Mouse (Mus musculus) hindbrain, embryonic 15.5 days (tissue): ENCODE results near the gene Clcc1. TPM values are rescaled to one million over a fixed set of nuclear protein-coding genes. Genes with fewer than 3 reads are reported as not detected.

Experiments used
- polyA plus RNA-seq: library from polyadenylated mRNA; unstranded; fragments of >200 nt; fragmentation: Nextera tagmentation; extraction: Ambion mirVana; gene quantifications from 2 replicates; pipeline ENCODE4 v1.2.1, GENCODE M21; 2015

Clcc1 gene
- polyA plus RNA-seq, 1 experiment from 2014 or later = 36.5 TPM

Other genes with a start within 250 kb of the Clcc1 start
- gene Celsr2, start 238.4 kb upstream of the Clcc1 start, polyA plus RNA-seq = 43.1 and 44.9 TPM in 2 replicates
- 197 and 219 TPM in 2 replicates for gene Sars, start 208.7 kb upstream of the Clcc1 start, polyA plus RNA-seq
- 2.4 and 2.5 TPM in 2 replicates for gene 1700013F07Rik, start 119.8 kb upstream of the Clcc1 start, polyA plus RNA-seq
- 15.1 and 18.9 TPM in 2 replicates for gene 5330417C22Rik, start 117.4 kb upstream of the Clcc1 start, polyA plus RNA-seq
- 51.1 and 54.0 TPM in 2 replicates for gene Tmem167b, start 91.4 kb upstream of the Clcc1 start, polyA plus RNA-seq
- gene Taf13, start 82.2 kb upstream of the Clcc1 start, polyA plus RNA-seq = 46.2 and 52.8 TPM in 2 replicates
- gene Wdr47, start 62.6 kb upstream of the Clcc1 start, polyA plus RNA-seq = 103 and 105 TPM in 2 replicates
- gene Gpsm2, start 68.4 kb downstream of the Clcc1 start, polyA plus RNA-seq = 20.2 and 22.6 TPM in 2 replicates
- not detected in 2 replicates for gene Aknad1, start 85.7 kb downstream of the Clcc1 start, polyA plus RNA-seq
- gene Stxbp3, start 186.6 kb downstream of the Clcc1 start, polyA plus RNA-seq = 14.5 and 15.5 TPM in 2 replicates
- gene Fndc7, start 236.1 kb downstream of the Clcc1 start, polyA plus RNA-seq = 0.05 TPM in 1 of 2 replicates, not detected in the other